Mouse (Mus musculus) myocyte (in vitro differentiated cells): ENCODE measurements around the gene C87436.

ENCODE experiments used
- CEBPB ChIP-seq: IDR thresholded peaks from 2 replicates; pipeline ENCODE4 v1.6.1; 2011; ENCODE audit warnings: mild to moderate bottlenecking, moderate library complexity; ENCODE audit not compliant: poor library complexity, insufficient read depth, severe bottlenecking
- MYOG ChIP-seq, 3 experiments: IDR thresholded peaks; one replicate each; pipeline ENCODE4 v1.6.1; 2011; ENCODE audit warnings: control low read depth in 2 of 3, low read depth in 2 of 3, mild to moderate bottlenecking in 2 of 3; ENCODE audit not compliant: insufficient read length in 2 of 3, control insufficient read depth in 1 of 3, insufficient read depth in 1 of 3
- POLR2A ChIP-seq: IDR thresholded peaks from one replicate; pipeline ENCODE4 v1.6.1; 2011; ENCODE audit warnings: low read depth, mild to moderate bottlenecking, control low read depth, moderate library complexity; ENCODE audit not compliant: insufficient read length
- POLR2AphosphoS2 ChIP-seq: IDR thresholded peaks from one replicate; pipeline ENCODE4 v1.6.1; 2011; ENCODE audit warnings: low read depth, control low read depth; ENCODE audit not compliant: insufficient read length
- TCF12 ChIP-seq: IDR thresholded peaks from one replicate; pipeline ENCODE4 v1.6.1; 2011; ENCODE audit warnings: mild to moderate bottlenecking, control low read depth; ENCODE audit not compliant: poor library complexity, insufficient read depth, severe bottlenecking
- TCF3 ChIP-seq: IDR thresholded peaks from one replicate; pipeline ENCODE4 v1.6.1; 2011; ENCODE audit warnings: low read depth, control low read depth; ENCODE audit not compliant: insufficient read length

DNA sequence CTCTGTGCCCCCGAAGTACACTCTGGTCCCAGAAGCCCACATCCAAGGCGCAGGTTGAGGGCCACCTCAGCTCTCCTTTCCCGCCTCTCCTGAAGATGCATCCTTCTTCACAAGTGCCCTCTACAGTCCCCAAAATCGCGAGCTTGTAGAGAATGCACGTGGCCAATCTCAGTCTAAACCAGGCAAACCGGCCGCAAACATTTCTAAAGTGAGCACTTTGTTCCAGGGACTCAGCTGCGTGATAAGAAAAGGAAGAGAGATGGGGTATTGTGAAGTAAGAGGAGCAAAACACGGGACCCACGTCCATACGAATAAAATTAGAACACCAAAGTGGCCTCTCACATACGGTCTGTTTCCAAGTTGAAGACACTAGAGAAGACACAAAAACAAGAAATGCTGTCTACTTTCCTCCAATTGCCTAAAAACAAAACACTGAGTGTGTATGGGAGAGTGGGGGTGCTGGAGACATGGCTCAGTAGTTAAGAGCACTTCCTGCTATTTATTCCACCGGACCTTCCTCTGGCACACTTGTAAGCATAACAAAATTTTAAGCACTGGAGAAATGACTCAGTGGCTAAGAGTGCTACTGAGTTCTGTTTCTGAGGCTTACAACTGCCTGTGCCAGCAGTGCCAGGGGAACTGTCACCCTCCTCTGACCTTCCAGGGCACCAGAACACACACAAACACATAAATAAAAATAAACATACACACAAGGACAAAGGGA lies 40.8 kb upstream of the C87436 start:
- TF ChIP-seq CEBPB = no peak
- no peak for TF ChIP-seq MYOG (IDR thresholded peaks at IDR 0.05; ENCODE audit: control insufficient read depth in 1 of 3, insufficient read depth in 1 of 3, insufficient read length in 2 of 3, low read depth in 2 of 3)
- TF ChIP-seq POLR2AphosphoS2 = no peak
- no peak for TF ChIP-seq POLR2A
- TF ChIP-seq TCF12 = no peak
- no peak for TF ChIP-seq TCF3
